Mouse (Mus musculus) heart, adult 2 months (tissue): ENCODE results near the gene Uox.

Source experiments
- CTCF ChIP-seq: fragments of 200-600 bp; IDR thresholded peaks from 2 replicates; pipeline ENCODE4 v1.8.1; 2022; ENCODE audit warnings: antibody characterized with exemption, mild to moderate bottlenecking, moderate library complexity
- EP300 ChIP-seq: fragments of 200-500 bp; IDR thresholded peaks from 2 replicates; pipeline ENCODE4 v1.6.1; 2011; ENCODE audit warnings: low read depth, low read length, control low read depth; ENCODE audit not compliant: insufficient read depth
- POLR2A ChIP-seq: fragments of 200-500 bp; IDR thresholded peaks from 2 replicates; pipeline ENCODE4 v1.6.1; 2011; ENCODE audit warnings: mild to moderate bottlenecking, low read depth, low read length, control low read depth; ENCODE audit not compliant: insufficient read depth

- TF ChIP-seq CTCF (no peak), EP300 (no peak), POLR2A (no peak)
Observed at GRCm38 (mm10) chr3:146534986-146535385, 35.2 kb upstream of the Uox start.
